Mouse (Mus musculus) liver, embryonic 15.5 days (tissue): Measurements from ENCODE around the gene Slc25a51. TPM values are rescaled to one million over a fixed set of nuclear protein-coding genes. Genes with fewer than 3 reads are reported as not detected.

Experiments used
- ATAC-seq: fragments of 200-750 bp; cut with Nextera tagmentation; 2 replicates; pipeline ENCODE4 v1.8.0; 2017; ENCODE audit warnings: moderate number of reproducible peaks, mild to moderate bottlenecking, moderate library complexity; ENCODE audit not compliant: insufficient read depth
- H3K27ac ChIP-seq: fragments of 300-500 bp; sonication (generic); replicated peaks from 2 replicates; pipeline ENCODE4 v1.5.1; 2015; ENCODE audit warnings: mild to moderate bottlenecking, inconsistent platforms
- H3K27me3 ChIP-seq: fragments of 300-500 bp; sonication (generic); 2 replicates; pipeline ENCODE4 v1.6.1; 2015; ENCODE audit warnings: mild to moderate bottlenecking, inconsistent platforms
- H3K36me3 ChIP-seq: fragments of 300-500 bp; sonication (generic); replicated peaks from 2 replicates; pipeline ENCODE4 v1.6.1; 2015; ENCODE audit warnings: moderate library complexity, mild to moderate bottlenecking, inconsistent platforms
- H3K4me1 ChIP-seq: fragments of 300-500 bp; sonication (generic); replicated peaks from 2 replicates; pipeline ENCODE4 v1.6.1; 2015; ENCODE audit warnings: inconsistent platforms
- H3K4me2 ChIP-seq: fragments of 300-500 bp; sonication (generic); 2 replicates; pipeline ENCODE4 v1.6.1; 2015; ENCODE audit warnings: moderate library complexity, mild to moderate bottlenecking, inconsistent platforms
- H3K4me3 ChIP-seq: fragments of 300-500 bp; sonication (generic); replicated peaks from 2 replicates; pipeline ENCODE4 v1.5.1; 2015; ENCODE audit warnings: mild to moderate bottlenecking, inconsistent platforms
- H3K9ac ChIP-seq: fragments of 300-500 bp; sonication (generic); 2 replicates; pipeline ENCODE4 v1.6.1; 2015; ENCODE audit warnings: moderate library complexity, mild to moderate bottlenecking, inconsistent platforms
- H3K9me3 ChIP-seq: fragments of 300-500 bp; sonication (generic); replicated peaks from 2 replicates; pipeline ENCODE4 v1.6.1; 2016; ENCODE audit warnings: inconsistent platforms
- WGBS: fragments of 180-500 bp; shearing (Covaris S2); methylation state at CpG from one replicate; pipeline ENCODE4 v1.1.7; 2015; ENCODE audit warnings: mixed read lengths; ENCODE audit not compliant: insufficient replicate concordance; 5-methylcytosine and 5-hydroxymethylcytosine counted together
- polyA plus RNA-seq: library from polyadenylated mRNA; unstranded; fragments of >200 nt; fragmentation: Nextera tagmentation; extraction: Ambion mirVana; gene quantifications from 2 replicates; pipeline ENCODE4 v1.2.1, GENCODE M21; 2015

Slc25a51 gene
- polyA plus RNA-seq, 1 experiment from 2014 or later, result 72.8 TPM

GRCm38 (mm10) chr4:45411181-45411790 lies 2.7 kb upstream of the Slc25a51 start:
- Histone ChIP-seq H3K9ac (no peak overlapping the region), H3K4me2 (no peak overlapping the region), H3K4me3 (no peak overlapping the region), H3K27me3 (peaks cover 49% of the 10 kb centered on the region), H3K4me1 (peaks cover 30% of the 10 kb centered on the region), H3K9me3 (no peaks in the 10 kb centered on the region), H3K36me3 (no peaks in the 10 kb centered on the region), H3K27ac (no peak overlapping the region)
- ATAC-seq, result no peak
- 68% methylated on average over 8 of the region's 8 CpGs for WGBS

- no peaks in the 10 kb centered on the region for H3K9me3 ChIP-seq
- H3K4me2 ChIP-seq, result peak overlapping the region; percentile 85
- WGBS, result under 1% methylated on average over 10 of the region's 10 CpGs
- H3K4me1 ChIP-seq, result peaks cover 47% of the 10 kb centered on the region
- peak overlapping the region; percentile 98 for H3K27ac ChIP-seq
- ATAC-seq, result peak; percentile 56
- peaks cover 35% of the 10 kb centered on the region for H3K27me3 ChIP-seq
- H3K4me3 ChIP-seq, result peak overlapping the region; percentile 99
- peak overlapping the region; percentile 100 for H3K9ac ChIP-seq
- peaks cover 10% of the 10 kb centered on the region for H3K36me3 ChIP-seq
Observed at GRCm38 (mm10) chr4:45409270-45409669, 704 bp upstream of the Slc25a51 start.

- peak overlapping the region; percentile 85 for H3K4me2 ChIP-seq
- under 1% methylated on average over 19 of the region's 19 CpGs for WGBS
- H3K9me3 ChIP-seq, result no peaks in the 10 kb centered on the region
- peaks cover 59% of the 10 kb centered on the region for H3K4me1 ChIP-seq
- peak overlapping the region; percentile 100 for H3K9ac ChIP-seq
- peaks cover 29% of the 10 kb centered on the region for H3K27me3 ChIP-seq
- H3K27ac ChIP-seq, result peak overlapping the region; percentile 98
- peaks cover 22% of the 10 kb centered on the region for H3K36me3 ChIP-seq
- no peak for ATAC-seq
- H3K4me3 ChIP-seq, result peak overlapping the region; percentile 99
Observed at GRCm38 (mm10) chr4:45407703-45408334, 747 bp downstream of the Slc25a51 start.

DNA sequence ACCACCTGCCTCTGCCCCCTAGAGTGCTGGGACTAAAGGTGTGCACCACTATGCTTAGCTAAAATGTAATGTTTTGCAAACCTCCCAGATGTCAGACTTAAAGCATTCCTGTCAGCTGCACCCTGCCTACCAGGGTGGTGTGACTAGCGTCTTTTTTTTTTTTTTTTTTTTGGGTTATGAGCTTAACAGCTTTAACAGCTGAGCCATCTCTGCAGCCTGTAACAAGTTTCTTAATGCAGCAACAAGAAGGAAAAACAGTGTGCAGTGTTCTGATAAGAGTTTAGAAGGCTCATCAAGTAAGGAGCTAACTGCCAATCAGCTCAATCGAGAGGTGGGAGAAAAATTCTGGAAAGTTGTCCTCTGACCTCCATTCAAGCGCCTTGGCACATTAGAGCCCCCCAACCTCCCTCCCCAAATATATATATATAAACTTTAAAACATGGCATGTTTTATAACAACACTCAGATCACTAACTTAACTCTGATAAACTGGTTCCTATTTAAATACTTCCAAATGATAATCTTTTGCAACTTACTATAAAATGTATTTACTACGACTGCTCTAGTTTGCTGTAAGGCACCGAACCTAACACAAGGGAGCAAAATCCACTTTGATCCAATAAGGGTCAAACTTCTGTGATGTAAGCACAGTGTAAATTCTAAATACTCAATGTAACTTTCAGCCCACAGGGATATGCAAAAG lies 1.4 kb downstream of the Slc25a51 start:
- H3K4me3 ChIP-seq, result peak overlapping the region; percentile 99
- ATAC-seq, result peak; percentile 29
- WGBS, result 16% methylated on average over 5 of the region's 5 CpGs
- H3K9ac ChIP-seq, result peak overlapping the region; percentile 100
- peak overlapping the region; percentile 98 for H3K27ac ChIP-seq
- peaks cover 29% of the 10 kb centered on the region for H3K36me3 ChIP-seq
- H3K27me3 ChIP-seq, result peaks cover 22% of the 10 kb centered on the region
- peaks cover 65% of the 10 kb centered on the region for H3K4me1 ChIP-seq
- H3K9me3 ChIP-seq, result no peaks in the 10 kb centered on the region
- peak overlapping the region; percentile 85 for H3K4me2 ChIP-seq

- H3K36me3 ChIP-seq, result peaks cover 34% of the 10 kb centered on the region
- no peaks in the 10 kb centered on the region for H3K9me3 ChIP-seq
- peak overlapping the region; percentile 99 for H3K4me3 ChIP-seq
- no peak for ATAC-seq
- H3K4me1 ChIP-seq, result peaks cover 71% of the 10 kb centered on the region
- H3K9ac ChIP-seq, result peak overlapping the region; percentile 100
- 71% methylated on average over 7 of the region's 7 CpGs for WGBS
- H3K4me2 ChIP-seq, result peak overlapping the region; percentile 85
- H3K27me3 ChIP-seq, result peaks cover 14% of the 10 kb centered on the region
- peak overlapping the region; percentile 98 for H3K27ac ChIP-seq
Observed at GRCm38 (mm10) chr4:45406397-45406796, 2.2 kb downstream of the Slc25a51 start.

DNA sequence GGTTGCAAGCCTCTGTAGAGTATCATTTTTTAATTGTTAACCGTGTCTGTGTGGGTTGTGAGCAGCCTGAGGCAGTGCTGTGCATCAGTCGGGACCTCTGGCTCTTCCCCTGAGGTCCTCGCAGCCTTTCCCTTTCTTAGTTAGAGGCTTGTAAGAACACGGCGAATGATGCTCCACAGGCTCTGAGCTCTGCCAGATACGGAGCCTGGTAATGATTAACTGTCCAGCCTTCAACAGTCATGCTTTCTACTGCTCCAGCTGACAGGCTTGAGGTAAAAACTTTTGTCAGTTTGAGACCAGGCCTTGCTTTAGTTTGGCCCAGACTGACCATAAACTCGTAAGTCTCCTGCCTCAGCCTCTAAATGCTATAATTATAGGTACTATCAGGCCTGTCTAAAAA lies 3.3 kb downstream of the Slc25a51 start:
- H3K9ac ChIP-seq, result peak overlapping the region; percentile 30
- H3K27ac ChIP-seq, result peak overlapping the region; percentile 92
- no peaks in the 10 kb centered on the region for H3K9me3 ChIP-seq
- peak overlapping the region; percentile 13 for H3K4me3 ChIP-seq
- H3K27me3 ChIP-seq, result peaks cover 4% of the 10 kb centered on the region
- peaks cover 76% of the 10 kb centered on the region for H3K4me1 ChIP-seq
- H3K4me2 ChIP-seq, result peak overlapping the region; percentile 29
- WGBS, result 71% methylated on average over 7 of the region's 7 CpGs
- no peak for ATAC-seq
- H3K36me3 ChIP-seq, result peaks cover 44% of the 10 kb centered on the region

DNA sequence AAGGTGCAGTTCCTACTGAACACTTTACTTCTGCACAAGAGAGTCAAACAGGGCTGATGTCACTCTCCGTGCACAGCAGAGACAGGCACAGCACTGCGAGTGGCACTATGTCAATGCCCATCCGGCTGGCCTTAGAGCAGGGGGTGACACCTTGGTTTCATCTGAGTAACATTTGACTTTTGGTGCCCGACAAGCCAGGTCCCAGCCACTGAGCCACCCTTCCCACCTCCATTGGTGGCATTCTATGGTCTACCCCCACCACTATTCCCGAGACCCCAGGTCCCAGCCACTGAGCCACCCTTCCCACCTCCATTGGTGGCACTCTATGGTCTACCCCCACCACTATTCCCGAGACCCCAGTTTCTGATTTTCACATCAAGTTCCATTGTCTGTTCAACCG lies 4.5 kb downstream of the Slc25a51 start:
- H3K4me3 ChIP-seq, result peak overlapping the region; percentile 33
- H3K9ac ChIP-seq, result peak overlapping the region; percentile 40; the same call in 1 of the 2 replicates
- peaks cover 56% of the 10 kb centered on the region for H3K36me3 ChIP-seq
- no peaks in the 10 kb centered on the region for H3K9me3 ChIP-seq
- WGBS, result 86% methylated on average over 7 of the region's 7 CpGs
- peak overlapping the region; percentile 54 for H3K4me2 ChIP-seq
- H3K4me1 ChIP-seq, result peaks cover 68% of the 10 kb centered on the region
- no peak for ATAC-seq
- H3K27ac ChIP-seq, result peak overlapping the region; percentile 92
- no peaks in the 10 kb centered on the region for H3K27me3 ChIP-seq

DNA sequence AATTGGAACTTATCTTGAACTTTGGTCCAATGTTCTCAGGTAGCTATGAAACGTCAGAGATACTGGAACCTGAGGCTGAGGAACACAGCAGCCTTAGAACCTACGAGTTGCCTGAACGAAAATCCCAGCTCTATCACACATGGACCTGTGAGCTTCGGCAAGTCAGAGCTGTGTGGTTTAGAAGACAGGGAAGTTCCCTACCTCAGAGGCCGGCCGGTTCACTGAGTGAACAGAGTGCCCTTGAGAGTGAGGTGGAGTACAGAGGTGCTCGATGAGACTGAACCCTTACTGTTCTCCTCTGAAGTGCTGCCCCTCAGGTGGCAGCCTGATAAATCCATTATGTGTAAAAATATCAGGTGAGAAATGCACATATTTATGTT lies 5.1 kb downstream of the Slc25a51 start:
- peaks cover 62% of the 10 kb centered on the region for H3K36me3 ChIP-seq
- no peak for ATAC-seq
- H3K4me2 ChIP-seq, result peak overlapping the region; percentile 54

DNA sequence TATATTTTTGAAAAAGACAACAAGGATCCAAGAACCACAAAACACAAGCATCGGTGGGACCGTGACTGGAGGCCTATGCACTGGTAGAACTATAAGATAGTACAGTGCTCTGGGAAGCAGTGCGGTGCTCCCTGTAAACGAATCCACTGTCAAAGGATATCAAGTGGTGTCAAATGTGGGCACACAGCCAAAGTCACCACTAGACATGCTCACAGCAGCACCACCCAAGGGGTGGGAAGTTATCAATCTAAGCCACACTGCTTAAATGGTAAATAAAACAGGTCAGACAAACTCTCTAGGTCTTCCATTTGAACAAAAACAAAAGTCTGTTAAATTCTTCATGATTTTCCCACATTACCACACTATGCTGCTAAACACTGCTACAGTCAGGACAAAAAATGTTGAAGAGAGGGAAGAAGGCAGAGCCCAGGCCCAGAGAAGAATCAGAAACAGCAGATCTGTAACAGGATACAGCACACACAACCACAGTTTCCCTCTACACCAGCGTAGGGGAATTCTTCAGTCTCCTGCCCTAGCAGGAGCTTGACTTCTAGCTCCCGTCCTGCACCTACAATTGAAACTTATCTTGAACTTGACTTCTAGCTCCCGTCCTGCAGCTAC lies 5.6 kb downstream of the Slc25a51 start:
- peak overlapping the region; percentile 40 for H3K9ac ChIP-seq
- peaks cover 67% of the 10 kb centered on the region for H3K36me3 ChIP-seq
- peak overlapping the region; percentile 54 for H3K4me2 ChIP-seq
- ATAC-seq, result peak; percentile 89
- 23% methylated on average over 7 of the region's 7 CpGs for whole genome bisulfite sequencing
- peak overlapping the region; percentile 92 for H3K27ac ChIP-seq
- no peaks in the 10 kb centered on the region for H3K9me3 ChIP-seq
- peaks cover 70% of the 10 kb centered on the region for H3K4me1 ChIP-seq
- H3K27me3 ChIP-seq, result no peaks in the 10 kb centered on the region
- peak overlapping the region; percentile 33 for H3K4me3 ChIP-seq

More for the DNA sequence above, 5.1 kb downstream of the Slc25a51 start:
- peak overlapping the region; percentile 92 for H3K27ac ChIP-seq
- peaks cover 68% of the 10 kb centered on the region for H3K4me1 ChIP-seq
- peak overlapping the region; percentile 33 for H3K4me3 ChIP-seq
- no peaks in the 10 kb centered on the region for H3K9me3 ChIP-seq
- no peaks in the 10 kb centered on the region for H3K27me3 ChIP-seq
- H3K9ac ChIP-seq, result peak overlapping the region; percentile 40
- 20% methylated on average over 7 of the region's 7 CpGs for WGBS

DNA sequence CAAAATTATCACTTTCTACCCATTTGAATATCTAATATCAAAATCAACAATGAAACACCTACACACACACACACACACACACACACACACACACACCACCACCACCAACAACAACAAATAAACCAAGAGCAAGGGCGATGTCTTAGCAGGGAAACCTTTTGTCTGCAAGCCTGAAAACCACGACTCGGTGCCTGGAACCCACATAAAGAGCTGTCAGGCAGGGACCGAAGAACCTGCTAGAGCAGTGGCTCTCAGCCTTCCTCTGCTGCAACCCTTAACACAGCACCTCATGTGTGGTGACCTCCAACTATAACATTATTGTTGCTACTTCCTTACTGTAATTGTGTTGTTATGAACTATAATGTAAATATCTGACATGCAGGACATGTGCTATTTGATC lies 6.3 kb downstream of the Slc25a51 start:
- Histone ChIP-seq H3K27ac (peak overlapping the region; percentile 92), H3K9ac (peak overlapping the region; percentile 19; the same call in 1 of the 2 replicates), H3K27me3 (no peaks in the 10 kb centered on the region), H3K4me3 (peak overlapping the region; percentile 33), H3K36me3 (peaks cover 74% of the 10 kb centered on the region), H3K4me1 (peaks cover 73% of the 10 kb centered on the region), H3K4me2 (peak overlapping the region; percentile 54), H3K9me3 (no peaks in the 10 kb centered on the region)
- 64% methylated on average over 4 of the region's 4 CpGs for WGBS
- ATAC-seq, result no peak
